Mouse (Mus musculus) heart, embryonic 14.5 days (tissue): Measurements from ENCODE around the gene Anapc16. TPM values are rescaled to one million over a fixed set of nuclear protein-coding genes. Genes with fewer than 3 reads are reported as not detected.

ENCODE experiments used
- ATAC-seq: fragments of 200-750 bp; cut with Nextera tagmentation; 2 replicates; pipeline ENCODE4 v1.8.0; 2017; ENCODE audit warnings: low read depth, moderate TSS enrichment; ENCODE audit not compliant: insufficient number of reproducible peaks, insufficient read depth, low FRiP score
- H3K27ac ChIP-seq, 2 experiments: fragments of 200-500 bp in 1 of 2; fragments of 300-500 bp in 1 of 2; sonication (generic) in 1 of 2; replicated peaks in 1 of 2; 2 replicates each; pipeline ENCODE4 v1.5.1; 2012 to 2014; ENCODE audit warnings: low read depth in 2 of 2, low read length in 2 of 2, control low read depth in 1 of 2, mild to moderate bottlenecking in 1 of 2, mixed read lengths in 1 of 2; ENCODE audit not compliant: control insufficient read depth in 1 of 2, insufficient read depth in 1 of 2
- H3K27me3 ChIP-seq: fragments of 300-500 bp; sonication (generic); 2 replicates; pipeline ENCODE4 v1.6.1; 2014; ENCODE audit warnings: mild to moderate bottlenecking, low read length, control low read depth; ENCODE audit not compliant: control insufficient read depth, insufficient read depth
- H3K36me3 ChIP-seq: fragments of 300-500 bp; sonication (generic); 2 replicates; pipeline ENCODE4 v1.6.1; 2014; ENCODE audit warnings: mild to moderate bottlenecking, control low read depth, low read length, mixed read lengths; ENCODE audit not compliant: control insufficient read depth, insufficient read depth
- H3K4me1 ChIP-seq, 2 experiments: fragments of 200-500 bp in 1 of 2; fragments of 300-500 bp in 1 of 2; sonication (generic) in 1 of 2; 2 replicates each; pipeline ENCODE4 v1.6.1; 2012 to 2014; ENCODE audit warnings: low read length in 2 of 2, control low read depth in 1 of 2, mixed read lengths in 1 of 2; ENCODE audit not compliant: control insufficient read depth in 2 of 2, insufficient read depth in 2 of 2
- H3K4me2 ChIP-seq: fragments of 300-500 bp; sonication (generic); 2 replicates; pipeline ENCODE4 v1.6.1; 2014; ENCODE audit warnings: mild to moderate bottlenecking, low read length
- H3K4me3 ChIP-seq, 2 experiments: fragments of 200-500 bp in 1 of 2; fragments of 300-500 bp in 1 of 2; sonication (generic) in 1 of 2; 2 replicates each; pipeline ENCODE4 v1.5.1; 2012 to 2014; ENCODE audit warnings: low read length in 2 of 2, mild to moderate bottlenecking in 2 of 2, control low read depth in 1 of 2, low read depth in 1 of 2, moderate library complexity in 1 of 2; ENCODE audit not compliant: control insufficient read depth in 1 of 2, insufficient read depth in 1 of 2
- H3K9ac ChIP-seq: fragments of 300-500 bp; sonication (generic); 2 replicates; pipeline ENCODE4 v1.6.1; 2014; ENCODE audit warnings: mild to moderate bottlenecking, low read length
- H3K9me3 ChIP-seq: fragments of 300-500 bp; sonication (generic); 2 replicates; pipeline ENCODE4 v1.6.1; 2016; ENCODE audit warnings: low read length, control low read depth; ENCODE audit not compliant: control insufficient read depth
- WGBS: fragments of 180-500 bp; shearing (Covaris S2); extraction: QIAGEN DNeasy Blood & Tissue Kit; methylation state at CpG from one replicate; pipeline ENCODE4 v1.1.7; 2014; 5-methylcytosine and 5-hydroxymethylcytosine counted together
- polyA plus RNA-seq: library from polyadenylated mRNA; unstranded; fragments of >200 nt; fragmentation: Nextera tagmentation; extraction: Ambion mirVana; gene quantifications from 2 replicates; pipeline ENCODE4 v1.2.1, GENCODE M21; 2014

Anapc16 gene
- polyA plus RNA-seq, 1 experiment from 2014 or later, result 103 TPM

- WGBS, result 54% methylated on average over 8 of the region's 8 CpGs
- H3K27ac ChIP-seq, result no peak overlapping the region
- ATAC-seq, result no peak
- no peak overlapping the region for H3K9ac ChIP-seq
- no peak overlapping the region for H3K4me3 ChIP-seq
- no peaks in the 10 kb centered on the region for H3K9me3 ChIP-seq
- no peaks in the 10 kb centered on the region for H3K27me3 ChIP-seq
- H3K4me1 ChIP-seq, result peaks cover 22 to 34% of the 10 kb centered on the region in 2 experiments
- peaks cover 67% of the 10 kb centered on the region for H3K36me3 ChIP-seq
- H3K4me2 ChIP-seq, result no peak overlapping the region
Observed at GRCm38 (mm10) chr10:59992024-59992423, 10.9 kb downstream of the Anapc16 start.

GRCm38 (mm10) chr10:59991262-59991880, 11.6 kb downstream of the Anapc16 start:
- WGBS, result 42% methylated on average over 9 of the region's 9 CpGs
- Histone ChIP-seq H3K27ac (0 out of 4 replicates have a peak overlapping the region, but pooled peaks of 1 of the 2 experiments have one; percentile 11), H3K9ac (no peak overlapping the region)

GRCm38 (mm10) chr10:59990393-59990792, 12.5 kb downstream of the Anapc16 start:
- Histone ChIP-seq H3K27me3 (no peaks in the 10 kb centered on the region), H3K4me2 (no peak overlapping the region), H3K9me3 (no peaks in the 10 kb centered on the region), H3K4me1 (peaks cover 20 to 34% of the 10 kb centered on the region in 2 experiments), H3K36me3 (peaks cover 73% of the 10 kb centered on the region), H3K27ac (no peak overlapping the region), H3K4me3 (no peak overlapping the region), H3K9ac (no peak overlapping the region)
- WGBS, result 95% methylated on average over 9 of the region's 9 CpGs
- no peak for ATAC-seq

More at GRCm38 (mm10) chr10:59991262-59991880, 11.6 kb downstream of the Anapc16 start:
- Histone ChIP-seq H3K9me3 (no peaks in the 10 kb centered on the region), H3K4me1 (peaks cover 22 to 34% of the 10 kb centered on the region in 2 experiments), H3K27me3 (no peaks in the 10 kb centered on the region), H3K4me2 (no peak overlapping the region), H3K4me3 (no peak overlapping the region), H3K36me3 (peaks cover 74% of the 10 kb centered on the region)
- no peak for ATAC-seq

- Histone ChIP-seq H3K4me1 (peaks cover 20 to 32% of the 10 kb centered on the region in 2 experiments), H3K9ac (peak overlapping the region; percentile 5; the same call in 1 of the 2 replicates), H3K4me2 (no peak overlapping the region), H3K27me3 (no peaks in the 10 kb centered on the region), H3K9me3 (no peaks in the 10 kb centered on the region), H3K27ac (peak overlapping the region; percentile 5 to 48; a peak in 2 of 4 replicates), H3K4me3 (no peak overlapping the region), H3K36me3 (peaks cover 69% of the 10 kb centered on the region)
- WGBS, result 41% methylated on average over 4 of the region's 4 CpGs
- no peak for ATAC-seq
Observed at GRCm38 (mm10) chr10:59988036-59988435, 14.9 kb downstream of the Anapc16 start.

GRCm38 (mm10) chr10:59982379-59982873, 20.5 kb downstream of the Anapc16 start:
- Histone ChIP-seq H3K4me2 (no peak overlapping the region), H3K4me1 (peaks cover 38 to 44% of the 10 kb centered on the region in 2 experiments), H3K27me3 (no peaks in the 10 kb centered on the region), H3K9ac (no peak overlapping the region), H3K9me3 (no peaks in the 10 kb centered on the region), H3K27ac (peak overlapping the region in 1 of 2 experiments; percentile 57; a peak in 1 of 4 replicates), H3K4me3 (no peak overlapping the region), H3K36me3 (peaks cover 31% of the 10 kb centered on the region)
- 64% methylated on average over 12 of the region's 12 CpGs for WGBS
- ATAC-seq, result no peak

GRCm38 (mm10) chr10:59981792-59982191, 21.1 kb downstream of the Anapc16 start:
- Histone ChIP-seq H3K9ac (0 out of 2 replicates have a peak overlapping the region, but pooled peaks have one; percentile 27), H3K4me3 (no peak overlapping the region), H3K36me3 (peaks cover 25% of the 10 kb centered on the region; the same call in 1 of the 2 replicates), H3K9me3 (no peaks in the 10 kb centered on the region), H3K4me2 (peak overlapping the region; percentile 18; the same call in 1 of the 2 replicates), H3K27me3 (no peaks in the 10 kb centered on the region), H3K4me1 (peaks cover 42 to 44% of the 10 kb centered on the region in 2 experiments), H3K27ac (peak overlapping the region in 1 of 2 experiments; percentile 57; a peak in 2 of 4 replicates)
- peak; percentile 45; the same call in 1 of the 2 replicates for ATAC-seq
- 44% methylated on average over 9 of the region's 9 CpGs for WGBS

- H3K27me3 ChIP-seq, result no peaks in the 10 kb centered on the region
- peaks cover 20% of the 10 kb centered on the region; the same call in 1 of the 2 replicates for H3K36me3 ChIP-seq
- H3K9ac ChIP-seq, result 0 out of 2 replicates have a peak overlapping the region, but pooled peaks have one; percentile 27
- H3K9me3 ChIP-seq, result no peaks in the 10 kb centered on the region
- no peak overlapping the region for H3K4me3 ChIP-seq
- WGBS, result 64% methylated on average over 4 of the region's 4 CpGs
- no peak for ATAC-seq
- peaks cover 42 to 46% of the 10 kb centered on the region in 2 experiments for H3K4me1 ChIP-seq
- no peak overlapping the region for H3K4me2 ChIP-seq
- H3K27ac ChIP-seq, result peak overlapping the region in 1 of 2 experiments; percentile 57; a peak in 2 of 4 replicates
Observed at GRCm38 (mm10) chr10:59981336-59981735, 21.6 kb downstream of the Anapc16 start.
